Mouse (Mus musculus): ENCODE measurements around the gene Adamts16.

Gene Adamts16

GRCm38 (mm10) chr13:70764682-70765081 lies 76.9 kb downstream of the Adamts16 start:
- no peak for DNase-seq (ENCODE audit: low spot score in 2 of 2)

GRCm38 (mm10) chr13:70762586-70762985 lies 79.0 kb downstream of the Adamts16 start:
- DNase-seq (ENCODE audit: low spot score in 2 of 2) = no peak

GRCm38 (mm10) chr13:70761312-70761711 lies 80.3 kb downstream of the Adamts16 start:
- DNase-seq (ENCODE audit: low spot score in 2 of 2) = no peak

- no peak for DNase-seq (ENCODE audit: low spot score in 2 of 2)
Measured at GRCm38 (mm10) chr13:70760186-70760585, 81.4 kb downstream of the Adamts16 start.

- DNase-seq (ENCODE audit: low spot score in 2 of 2) = no peak
Measured at GRCm38 (mm10) chr13:70746294-70747008, 95.2 kb downstream of the Adamts16 start.

GRCm38 (mm10) chr13:70744416-70745038 lies 97.1 kb downstream of the Adamts16 start:
- DNase-seq (ENCODE audit: low spot score in 2 of 2) = no peak

GRCm38 (mm10) chr13:70742693-70743092 lies 98.9 kb downstream of the Adamts16 start:
- DNase-seq (ENCODE audit: low spot score in 2 of 2) = no peak

GRCm38 (mm10) chr13:70740281-70741240 lies 101.0 kb downstream of the Adamts16 start:
- no peak for DNase-seq (ENCODE audit: low spot score in 2 of 2)

- no peak for DNase-seq (ENCODE audit: low spot score in 2 of 2)
Measured at GRCm38 (mm10) chr13:70738781-70739180, 102.8 kb downstream of the Adamts16 start.

GRCm38 (mm10) chr13:70736409-70736808 lies 105.2 kb downstream of the Adamts16 start:
- DNase-seq (ENCODE audit: low spot score in 2 of 2) = no peak

- DNase-seq (ENCODE audit: low spot score in 2 of 2) = no peak
Measured at GRCm38 (mm10) chr13:70734640-70735039, 107.0 kb downstream of the Adamts16 start.

GRCm38 (mm10) chr13:70733911-70734310 lies 107.7 kb downstream of the Adamts16 start:
- DNase-seq (ENCODE audit: low spot score in 2 of 2) = no peak

GRCm38 (mm10) chr13:70733206-70733605 lies 108.4 kb downstream of the Adamts16 start:
- DNase-seq (ENCODE audit: low spot score in 2 of 2) = no peak

- no peak for DNase-seq (ENCODE audit: low spot score in 2 of 2)
Measured at GRCm38 (mm10) chr13:70732781-70733180, 108.8 kb downstream of the Adamts16 start.

- DNase-seq (ENCODE audit: low spot score in 2 of 2) = no peak
Measured at GRCm38 (mm10) chr13:70731349-70731748, 110.3 kb downstream of the Adamts16 start.

GRCm38 (mm10) chr13:70729996-70730395 lies 111.6 kb downstream of the Adamts16 start:
- DNase-seq (ENCODE audit: low spot score in 2 of 2) = no peak

- DNase-seq (ENCODE audit: low spot score in 2 of 2) = no peak
Measured at GRCm38 (mm10) chr13:70726249-70726648, 115.4 kb downstream of the Adamts16 start.

GRCm38 (mm10) chr13:70724635-70725034 lies 117.0 kb downstream of the Adamts16 start:
- DNase-seq (ENCODE audit: low spot score in 2 of 2) = no peak

GRCm38 (mm10) chr13:70724108-70724622 lies 117.4 kb downstream of the Adamts16 start:
- no peak for DNase-seq (ENCODE audit: low spot score in 2 of 2)

GRCm38 (mm10) chr13:70719994-70720393 lies 121.6 kb downstream of the Adamts16 start:
- DNase-seq (ENCODE audit: low spot score in 2 of 2) = no peak

- no peak for DNase-seq (ENCODE audit: low spot score in 2 of 2)
Measured at GRCm38 (mm10) chr13:70718814-70719213, 122.8 kb downstream of the Adamts16 start.

- DNase-seq (ENCODE audit: low spot score in 2 of 2) = no peak
Measured at GRCm38 (mm10) chr13:70716022-70716421, 125.6 kb downstream of the Adamts16 start.

All from frontal cortex, postnatal 10 days (tissue).